29 mouse cellular contexts compared by ENCODE assay signal in the genomic region with DNA sequence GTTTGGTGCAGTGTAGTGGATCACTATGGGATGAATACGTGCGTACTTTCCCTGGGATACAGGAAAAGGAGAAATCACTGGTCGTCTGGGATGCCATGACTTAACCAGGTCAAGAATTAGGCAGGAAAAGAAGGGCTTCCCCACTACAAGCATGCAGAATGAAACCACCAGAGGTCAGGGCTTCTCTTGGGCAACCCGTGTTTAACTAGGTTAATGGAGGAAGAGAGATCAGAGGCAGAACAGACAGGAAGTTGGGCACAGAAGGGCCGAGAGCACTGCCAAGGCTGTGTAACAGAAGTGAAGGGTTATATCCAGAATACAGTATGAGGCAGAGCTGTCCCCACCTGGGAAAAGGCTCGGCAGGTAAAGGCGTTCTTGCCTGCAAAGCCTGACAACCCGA. TPM values are rescaled to one million over a fixed set of nuclear protein-coding genes. Genes with fewer than 3 reads are reported as not detected.
A peak's percentile ranks its signal among the peaks of the same experiment; 100 is the strongest.
DNase-seq lines count a peak whose midpoint lies in the region; ATAC-seq lines count a peak whose summit lies in the region.
"Had no signal": no experiment of that assay in that cellular context is flagged by ENCODE, and none has a peak within 500 bp of the region (broad histone marks: within the 10 kb centered on the region; RNA-seq: fewer than 3 reads in every experiment).

No protein-coding gene starts in this region.

- H3K4me1 ChIP-seq in kidney, embryonic 15.5 days, result peaks cover 6% of the 10 kb centered on the region
- H3K4me1 ChIP-seq: midbrain, embryonic 15.5 days had no signal

- peaks cover 2% of the 10 kb centered on the region; the same call in 1 of the 2 replicates for H3K36me3 ChIP-seq in kidney, embryonic 15.5 days
- H3K36me3 ChIP-seq: heart, embryonic 10.5 days; heart, embryonic 15.5 days; hindbrain, embryonic 13.5 days; limb, embryonic 10.5 days; midbrain, embryonic 10.5 days; midbrain, embryonic 15.5 days had no signal

- no peaks in the 10 kb centered on the region for H3K27me3 ChIP-seq in kidney, embryonic 15.5 days
- H3K27me3 ChIP-seq: embryonic facial prominence, embryonic 12.5 days; heart, embryonic 15.5 days; hindbrain, embryonic 13.5 days; limb, embryonic 15.5 days; midbrain, embryonic 15.5 days; Patski had no signal

- no peak overlapping the region for H3K9ac ChIP-seq in kidney, embryonic 15.5 days
- H3K9ac ChIP-seq: embryonic facial prominence, embryonic 12.5 days; heart, embryonic 15.5 days; hindbrain, embryonic 13.5 days; limb, embryonic 15.5 days; midbrain, embryonic 15.5 days had no signal

- peak; percentile 17 to 30 for DNase-seq in spleen, postnatal 36 days (ENCODE audit: low spot score in 2 of 2)
- no peak for DNase-seq in spleen, adult 18-20 months
- no peak for DNase-seq in lung, postnatal 14 days
- DNase-seq: adrenal gland, postnatal 25 days; cerebellum, adult 8-10 months; cerebellum, postnatal 25 days; gastrocnemius, adult 2 months; kidney, adult 8-10 months; kidney, postnatal 10 days; layer of hippocampus, postnatal 36 days; lung, postnatal 4 days; right cerebral cortex, adult 18-20 months had no signal

- H3K4me3 ChIP-seq in kidney, embryonic 15.5 days (replicated peaks), result no peak overlapping the region
- H3K4me3 ChIP-seq: embryonic facial prominence, embryonic 12.5 days; erythroblast, embryonic 14.5 days; gastrocnemius, adult 2 months; heart, embryonic 10.5 days; heart, embryonic 15.5 days; hindbrain, embryonic 13.5 days; limb, embryonic 10.5 days; limb, embryonic 15.5 days; midbrain, embryonic 10.5 days; midbrain, embryonic 15.5 days had no signal

- H3K9me3 ChIP-seq in kidney, embryonic 15.5 days (replicated peaks), result no peaks in the 10 kb centered on the region
- H3K9me3 ChIP-seq: embryonic facial prominence, embryonic 12.5 days; heart, embryonic 10.5 days; heart, embryonic 15.5 days; hindbrain, embryonic 13.5 days; limb, embryonic 10.5 days; limb, embryonic 15.5 days; midbrain, embryonic 10.5 days; midbrain, embryonic 15.5 days had no signal

- ATAC-seq in common myeloid progenitor, adult 5-6 weeks (replicated peaks; ENCODE audit: low read depth, poor library complexity, severe bottlenecking), result peak; percentile 87
- ATAC-seq in monocyte, adult 5-6 weeks (replicated peaks; ENCODE audit: insufficient number of reproducible peaks, low FRiP score, low TSS enrichment, poor library complexity, severe bottlenecking), result 0 out of 2 replicates have a peak, but pooled peaks have one; percentile 35
- ATAC-seq in kidney, embryonic 15.5 days (replicated peaks; ENCODE audit: low FRiP score), result no peak
- ATAC-seq: forebrain, embryonic 16.5 days; intestine, embryonic 16.5 days; midbrain, embryonic 15.5 days; Patski had no signal

- no peak overlapping the region for H3K4me2 ChIP-seq in kidney, embryonic 15.5 days
- H3K4me2 ChIP-seq: embryonic facial prominence, embryonic 12.5 days; heart, embryonic 15.5 days; hindbrain, embryonic 13.5 days; limb, embryonic 15.5 days; midbrain, embryonic 15.5 days had no signal

- 83% methylated on average over 8 of the region's 8 CpGs for WGBS in kidney, embryonic 15.5 days

- no peak overlapping the region for H3K27ac ChIP-seq in kidney, embryonic 15.5 days
- H3K27ac ChIP-seq: embryonic facial prominence, embryonic 12.5 days; gastrocnemius, adult 2 months; heart, embryonic 10.5 days; heart, embryonic 15.5 days; hindbrain, embryonic 13.5 days; limb, embryonic 10.5 days; limb, embryonic 15.5 days; midbrain, embryonic 10.5 days; midbrain, embryonic 15.5 days had no signal

RNA-seq across cellular contexts. Expression of gene Lrrc17, which starts 3.6 kb away (rescaled TPM):
- not detected in 2 replicates for total RNA-seq in common myeloid progenitor, adult 5-6 weeks (2017)
- total RNA-seq in monocyte, adult 5-6 weeks (2017), result not detected in 3 replicates
- polyA plus RNA-seq in kidney, embryonic 15.5 days (2015; fragmentation: Nextera tagmentation; extraction: Ambion mirVana), result 42.4 and 47.4 TPM in 2 replicates
- total RNA-seq: MEL; neutrophil, adult 5-6 weeks had no signal
- polyA plus RNA-seq: erythroblast, embryonic 14.5 days; Patski had no signal

Comparison
In these comparisons a context has a peak if more than half of its experiments do, and no peak if none do; other contexts are left out.
1. DNase-seq: peak in spleen, postnatal 36 days (2 of 2); none in spleen, adult 18-20 months (0 of 2) and lung, postnatal 14 days (single experiment).